Mouse (Mus musculus) heart, postnatal 0 days (tissue): Measurements from ENCODE around the gene Fgd1.

Experiments used
- CTCF ChIP-seq: IDR thresholded peaks from 2 replicates; pipeline ENCODE4 v1.5.1; 2016; ENCODE audit warnings: antibody characterized with exemption, control low read depth, low read depth
- EP300 ChIP-seq: IDR thresholded peaks from 2 replicates; pipeline ENCODE4 v1.6.1; 2016; ENCODE audit warnings: antibody characterized with exemption, low read depth

DNA sequence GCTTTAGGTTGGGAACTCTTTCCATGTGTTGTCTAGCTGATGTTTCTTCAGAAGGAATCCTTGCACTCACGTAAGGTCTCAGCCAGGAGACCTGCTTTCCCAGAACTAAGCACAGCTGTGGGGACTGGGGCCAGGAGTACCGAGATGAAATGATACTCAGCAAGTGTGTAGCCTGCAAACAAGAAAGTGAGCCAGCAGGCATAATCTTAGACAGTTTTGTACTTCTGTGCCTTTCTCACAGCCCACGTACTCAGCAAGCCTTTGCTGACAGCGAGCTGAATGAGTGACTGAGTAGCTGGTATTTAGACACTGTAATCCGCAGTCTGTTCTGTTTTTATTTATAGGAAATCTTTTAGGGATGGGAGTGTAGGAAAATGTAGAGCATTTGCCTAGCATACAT is 21.9 kb downstream of the Fgd1 start:
- no peak for TF ChIP-seq CTCF
- no peak for TF ChIP-seq EP300
